Mouse (Mus musculus): Measurements from ENCODE around the gene Klhl18. TPM values are rescaled to one million over a fixed set of nuclear protein-coding genes. Genes with fewer than 3 reads are reported as not detected.

Klhl18 gene
- 16.9 and 19.9 TPM in 2 replicates for polyA plus RNA-seq (2012; ENCODE audit: low replicate concordance)

GRCm38 (mm10) chr9:110476124-110477091 is at the start of gene Klhl18, which contains the start of gene Kif9:
Klhl18 (minus strand) TSS chr9:110476694.
Kif9 (plus strand) TSS chr9:110476958.

GRCm38 (mm10) chr9:110419511-110420112 is 56.9 kb downstream of the Klhl18 start, which contains the start of gene Ngp:
Ngp (plus strand) TSS chr9:110419747.

GRCm38 (mm10) chr9:110408099-110408773 is 68.3 kb downstream of the Klhl18 start, which contains the start of gene Ptpn23:
Ptpn23 (minus strand) TSS chr9:110408213.

Other genes starting within 250 kb of the Klhl18 start
- gene Cspg5, start 232.9 kb downstream of the Klhl18 start, polyA plus RNA-seq (2012; ENCODE audit: low replicate concordance) = 0.45 and 1.1 TPM in 2 replicates
- 5.0 and 6.5 TPM in 2 replicates for gene Elp6, start 171.5 kb downstream of the Klhl18 start, polyA plus RNA-seq (2012; ENCODE audit: low replicate concordance)
- gene Scap, start 143.4 kb downstream of the Klhl18 start, polyA plus RNA-seq (2012; ENCODE audit: low replicate concordance) = 139 and 185 TPM in 2 replicates
- gene Ptpn23, start 68.5 kb downstream of the Klhl18 start, polyA plus RNA-seq (2012; ENCODE audit: low replicate concordance) = 79.1 and 91.7 TPM in 2 replicates
- 24.1 and 59.6 TPM in 2 replicates for gene Ngp, start 56.9 kb downstream of the Klhl18 start, polyA plus RNA-seq (2012; ENCODE audit: low replicate concordance)
- gene Kif9, start 264 bp upstream of the Klhl18 start, polyA plus RNA-seq (2012; ENCODE audit: low replicate concordance) = 0.27 and 0.38 TPM in 2 replicates
- gene Setd2, start 55.9 kb upstream of the Klhl18 start, polyA plus RNA-seq (2012; ENCODE audit: low replicate concordance) = 16.3 and 46.2 TPM in 2 replicates
- 2.4 and 4.4 TPM in 2 replicates for gene Nradd, start 147.8 kb upstream of the Klhl18 start, polyA plus RNA-seq (2012; ENCODE audit: low replicate concordance)
- gene Nbeal2, start 177.5 kb upstream of the Klhl18 start, polyA plus RNA-seq (2012; ENCODE audit: low replicate concordance) = 79.5 and 148 TPM in 2 replicates
- gene Ccdc12, start 179.8 kb upstream of the Klhl18 start, polyA plus RNA-seq (2012; ENCODE audit: low replicate concordance) = 229 and 323 TPM in 2 replicates

Measured in hematopoietic multipotent progenitor cell, adult 10-12 weeks (in vitro differentiated cells).